Mouse (Mus musculus): ENCODE data around the gene Fabp3. TPM values are rescaled to one million over a fixed set of nuclear protein-coding genes. Genes with fewer than 3 reads are reported as not detected.

Gene Fabp3
- total and polyA plus RNA-seq, 2 experiments: 4.2 TPM; not detected in 1

DNA sequence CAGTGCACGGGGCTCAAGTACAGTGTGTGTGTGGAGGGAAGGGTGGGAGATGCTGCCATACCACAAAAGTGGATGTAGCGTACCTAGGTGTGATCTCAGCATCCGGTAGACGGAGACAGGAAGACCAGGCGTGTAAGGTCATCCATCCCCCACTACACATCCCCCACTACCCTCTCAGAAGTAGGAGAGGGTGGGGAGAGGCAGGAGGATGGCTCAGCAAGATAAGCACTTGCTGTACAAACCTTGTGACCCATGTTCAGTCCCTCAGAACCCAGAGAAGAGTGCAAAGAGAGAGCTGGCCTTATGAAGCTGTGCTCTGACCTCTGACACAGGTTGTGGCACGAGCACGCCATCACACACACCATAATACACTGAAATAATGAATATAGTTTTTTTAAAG is 13.2 kb downstream of the Fabp3 start:
- 88% methylated on average over 7 of the region's 7 CpGs for WGBS
- DNase-seq (ENCODE audit: extremely low read depth, low read depth, low spot score): no peak

DNA sequence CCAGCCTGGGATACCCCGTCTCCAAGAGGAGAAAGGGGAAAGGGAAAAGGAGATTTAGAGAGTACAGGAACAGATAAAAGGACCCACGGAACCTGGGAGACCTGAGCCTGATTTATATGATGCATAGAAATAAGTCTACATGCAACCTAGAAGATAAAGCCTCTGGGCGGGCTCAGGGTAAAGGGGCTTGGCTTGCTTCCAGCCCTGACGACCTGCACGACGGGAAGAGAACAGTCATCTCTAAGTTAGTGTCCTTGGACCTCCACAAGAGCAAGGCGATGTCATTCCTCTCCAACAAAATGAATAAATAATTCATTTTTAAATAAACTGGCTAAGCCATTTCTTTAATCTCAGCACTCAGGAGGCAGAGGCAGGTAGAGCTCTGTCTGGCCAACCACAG is 14.2 kb downstream of the Fabp3 start:
- no peaks in the 10 kb centered on the region for H3K4me1 ChIP-seq (ENCODE audit: control insufficient read depth, insufficient read depth, low read length)
- H3K36me3 ChIP-seq (ENCODE audit: control insufficient read depth, insufficient read depth, low read length): peaks cover 30% of the 10 kb centered on the region; the same call in 1 of the 2 replicates
- no peak overlapping the region for H3K9ac ChIP-seq (ENCODE audit: low read depth, low read length)
- DNase-seq (ENCODE audit: extremely low read depth, low read depth, low spot score): no peak
- no peaks in the 10 kb centered on the region for H3K79me2 ChIP-seq (ENCODE audit: control insufficient read depth, insufficient read depth, low read length)
- H3K4me3 ChIP-seq (ENCODE audit: insufficient read depth, low read depth, low read length): no peak overlapping the region
- no peaks in the 10 kb centered on the region for H3K27me3 ChIP-seq (ENCODE audit: control insufficient read depth, insufficient read depth, low read length)
- H3K27ac ChIP-seq (replicated peaks; ENCODE audit: insufficient read depth, low read depth, low read length): no peak overlapping the region
- TF ChIP-seq CTCF (IDR thresholded peaks at IDR 0.05; ENCODE audit: low read depth, low read length): no peak
- no peak for TF ChIP-seq POLR2A (IDR thresholded peaks at IDR 0.05; ENCODE audit: extremely low read depth, insufficient read depth, low read length)
- WGBS: 78% methylated on average over 7 of the region's 7 CpGs

More for the DNA sequence above, 13.2 kb downstream of the Fabp3 start:
- Histone ChIP-seq H3K4me1 (ENCODE audit: control insufficient read depth, insufficient read depth, low read length) (no peaks in the 10 kb centered on the region), H3K36me3 (ENCODE audit: control insufficient read depth, insufficient read depth, low read length) (peaks cover 25% of the 10 kb centered on the region; the same call in 1 of the 2 replicates), H3K9ac (ENCODE audit: low read depth, low read length) (no peak overlapping the region), H3K79me2 (ENCODE audit: control insufficient read depth, insufficient read depth, low read length) (no peaks in the 10 kb centered on the region), H3K4me3 (ENCODE audit: insufficient read depth, low read depth, low read length) (no peak overlapping the region), H3K27me3 (ENCODE audit: control insufficient read depth, insufficient read depth, low read length) (no peaks in the 10 kb centered on the region), H3K27ac (replicated peaks; ENCODE audit: insufficient read depth, low read depth, low read length) (no peak overlapping the region)
- TF ChIP-seq POLR2A (IDR thresholded peaks at IDR 0.05; ENCODE audit: extremely low read depth, insufficient read depth, low read length) (no peak), CTCF (IDR thresholded peaks at IDR 0.05; ENCODE audit: low read depth, low read length) (no peak)

GRCm38 (mm10) chr4:130323165-130323564 is 14.8 kb downstream of the Fabp3 start:
- TF ChIP-seq CTCF (IDR thresholded peaks at IDR 0.05; ENCODE audit: low read depth, low read length): no peak
- TF ChIP-seq POLR2A (IDR thresholded peaks at IDR 0.05; ENCODE audit: extremely low read depth, insufficient read depth, low read length): no peak
- H3K4me3 ChIP-seq (ENCODE audit: insufficient read depth, low read depth, low read length): no peak overlapping the region
- H3K9ac ChIP-seq (ENCODE audit: low read depth, low read length): no peak overlapping the region
- no peak for DNase-seq (ENCODE audit: extremely low read depth, low read depth, low spot score)
- H3K4me1 ChIP-seq (ENCODE audit: control insufficient read depth, insufficient read depth, low read length): no peaks in the 10 kb centered on the region
- H3K79me2 ChIP-seq (ENCODE audit: control insufficient read depth, insufficient read depth, low read length): no peaks in the 10 kb centered on the region
- no peak overlapping the region for H3K27ac ChIP-seq (replicated peaks; ENCODE audit: insufficient read depth, low read depth, low read length)
- peaks cover 31% of the 10 kb centered on the region; the same call in 1 of the 2 replicates for H3K36me3 ChIP-seq (ENCODE audit: control insufficient read depth, insufficient read depth, low read length)
- H3K27me3 ChIP-seq (ENCODE audit: control insufficient read depth, insufficient read depth, low read length): no peaks in the 10 kb centered on the region
- 83% methylated on average over 1 of the region's 1 CpGs for whole genome bisulfite sequencing

- 77% methylated on average over 5 of the region's 5 CpGs for WGBS
- H3K79me2 ChIP-seq (ENCODE audit: control insufficient read depth, insufficient read depth, low read length): no peaks in the 10 kb centered on the region
- no peaks in the 10 kb centered on the region for H3K4me1 ChIP-seq (ENCODE audit: control insufficient read depth, insufficient read depth, low read length)
- no peak overlapping the region for H3K4me3 ChIP-seq (ENCODE audit: insufficient read depth, low read depth, low read length)
- peaks cover 33% of the 10 kb centered on the region; the same call in 1 of the 2 replicates for H3K36me3 ChIP-seq (ENCODE audit: control insufficient read depth, insufficient read depth, low read length)
- H3K9ac ChIP-seq (ENCODE audit: low read depth, low read length): no peak overlapping the region
- TF ChIP-seq CTCF (IDR thresholded peaks at IDR 0.05; ENCODE audit: low read depth, low read length) (no peak), POLR2A (IDR thresholded peaks at IDR 0.05; ENCODE audit: extremely low read depth, insufficient read depth, low read length) (no peak)
- H3K27ac ChIP-seq (replicated peaks; ENCODE audit: insufficient read depth, low read depth, low read length): no peak overlapping the region
- H3K27me3 ChIP-seq (ENCODE audit: control insufficient read depth, insufficient read depth, low read length): no peaks in the 10 kb centered on the region
- no peak for DNase-seq (ENCODE audit: extremely low read depth, low read depth, low spot score)
These were observed 15.2 kb downstream of the Fabp3 start for GRCm38 (mm10) chr4:130323607-130324006.

DNA sequence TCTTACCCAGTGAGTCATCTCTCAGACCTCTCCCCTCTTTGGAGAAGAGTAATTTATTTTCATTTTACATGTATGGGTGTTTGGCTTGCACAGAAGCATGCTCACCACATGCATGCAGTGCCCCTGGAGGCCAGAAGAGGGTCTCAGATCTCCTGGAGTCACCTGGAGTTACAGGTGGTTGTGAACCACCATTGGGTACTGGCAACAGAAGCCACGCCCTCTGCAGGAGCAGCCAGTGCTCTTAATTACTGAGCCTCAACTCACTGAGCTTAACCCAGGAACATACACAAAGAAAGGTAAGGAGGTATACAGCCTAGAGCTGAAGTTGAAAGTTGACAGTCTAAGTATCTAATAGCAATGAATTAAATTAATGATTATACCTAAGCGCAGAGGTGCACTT is 17.1 kb downstream of the Fabp3 start:
- no peaks in the 10 kb centered on the region for H3K4me1 ChIP-seq (ENCODE audit: control insufficient read depth, insufficient read depth, low read length)
- no peak overlapping the region for H3K9ac ChIP-seq (ENCODE audit: low read depth, low read length)
- no peak overlapping the region for H3K4me3 ChIP-seq (ENCODE audit: insufficient read depth, low read depth, low read length)
- 98% methylated on average over 2 of the region's 2 CpGs for WGBS
- H3K27me3 ChIP-seq (ENCODE audit: control insufficient read depth, insufficient read depth, low read length): no peaks in the 10 kb centered on the region
- peaks cover 37% of the 10 kb centered on the region; the same call in 1 of the 2 replicates for H3K36me3 ChIP-seq (ENCODE audit: control insufficient read depth, insufficient read depth, low read length)
- no peak overlapping the region for H3K27ac ChIP-seq (replicated peaks; ENCODE audit: insufficient read depth, low read depth, low read length)
- no peaks in the 10 kb centered on the region for H3K79me2 ChIP-seq (ENCODE audit: control insufficient read depth, insufficient read depth, low read length)
- DNase-seq (ENCODE audit: extremely low read depth, low read depth, low spot score): no peak
- TF ChIP-seq POLR2A (IDR thresholded peaks at IDR 0.05; ENCODE audit: extremely low read depth, insufficient read depth, low read length) (no peak), CTCF (IDR thresholded peaks at IDR 0.05; ENCODE audit: low read depth, low read length) (no peak)

- WGBS: 95% methylated on average over 9 of the region's 9 CpGs
- DNase-seq (ENCODE audit: extremely low read depth, low read depth, low spot score): no peak
- H3K27me3 ChIP-seq (ENCODE audit: control insufficient read depth, insufficient read depth, low read length): no peaks in the 10 kb centered on the region
- TF ChIP-seq CTCF (IDR thresholded peaks at IDR 0.05; ENCODE audit: low read depth, low read length) (no peak), POLR2A (IDR thresholded peaks at IDR 0.05; ENCODE audit: extremely low read depth, insufficient read depth, low read length) (no peak)
- no peak overlapping the region for H3K9ac ChIP-seq (ENCODE audit: low read depth, low read length)
- H3K27ac ChIP-seq (replicated peaks; ENCODE audit: insufficient read depth, low read depth, low read length): no peak overlapping the region
- no peaks in the 10 kb centered on the region for H3K4me1 ChIP-seq (ENCODE audit: control insufficient read depth, insufficient read depth, low read length)
- no peaks in the 10 kb centered on the region for H3K79me2 ChIP-seq (ENCODE audit: control insufficient read depth, insufficient read depth, low read length)
- H3K4me3 ChIP-seq (ENCODE audit: insufficient read depth, low read depth, low read length): no peak overlapping the region
- peaks cover 41% of the 10 kb centered on the region; the same call in 1 of the 2 replicates for H3K36me3 ChIP-seq (ENCODE audit: control insufficient read depth, insufficient read depth, low read length)
These were observed 19.0 kb downstream of the Fabp3 start for GRCm38 (mm10) chr4:130327366-130327765.
